Mouse (Mus musculus) ES-Bruce4 (cell line): ENCODE results near the gene Gpcpd1. TPM values are rescaled to one million over a fixed set of nuclear protein-coding genes. Genes with fewer than 3 reads are reported as not detected.

ENCODE experiments used
- H3K27ac ChIP-seq: 2 replicates; pipeline ENCODE4 v1.5.1; 2012; ENCODE audit warnings: low read length, inconsistent platforms; ENCODE audit not compliant: insufficient read depth
- H3K27me3 ChIP-seq: 2 replicates; pipeline ENCODE4 v1.6.1; 2012; ENCODE audit warnings: mild to moderate bottlenecking, low read length, inconsistent platforms; ENCODE audit not compliant: control insufficient read depth, poor library complexity, insufficient read depth, severe bottlenecking
- H3K36me3 ChIP-seq: 2 replicates; pipeline ENCODE4 v1.6.1; 2012; ENCODE audit warnings: inconsistent platforms, mild to moderate bottlenecking, low read length, moderate library complexity; ENCODE audit not compliant: control insufficient read depth, poor library complexity, insufficient read depth, severe bottlenecking
- H3K4me1 ChIP-seq: one replicate; pipeline ENCODE4 v1.8.1; 2011; ENCODE audit warnings: low read length; ENCODE audit not compliant: control insufficient read depth, insufficient read depth
- H3K4me3 ChIP-seq: 2 replicates; pipeline ENCODE4 v1.5.1; 2011; ENCODE audit warnings: low read depth, mild to moderate bottlenecking, low read length
- H3K9ac ChIP-seq: 2 replicates; pipeline ENCODE4 v1.6.1; 2012; ENCODE audit warnings: low read depth, mild to moderate bottlenecking, inconsistent platforms; ENCODE audit not compliant: poor library complexity, severe bottlenecking
- H3K9me3 ChIP-seq: replicated peaks from 2 replicates; pipeline ENCODE4 v1.6.1; 2012; ENCODE audit warnings: mild to moderate bottlenecking, low read length, inconsistent platforms; ENCODE audit not compliant: control insufficient read depth, poor library complexity, insufficient read depth, severe bottlenecking
- CTCF ChIP-seq: IDR thresholded peaks from one replicate; pipeline ENCODE4 v1.8.1; 2011; ENCODE audit warnings: low read depth, low read length
- EP300 ChIP-seq: IDR thresholded peaks from 2 replicates; pipeline ENCODE4 v1.6.1; 2011; ENCODE audit warnings: low read depth, low read length; ENCODE audit not compliant: insufficient read depth
- POLR2A ChIP-seq: IDR thresholded peaks from one replicate; pipeline ENCODE4 v1.8.1; 2011; ENCODE audit warnings: low read length; ENCODE audit not compliant: insufficient read depth
- polyA plus RNA-seq: library from polyadenylated mRNA; stranded (reverse); fragments of >200 nt; gene quantifications from 2 replicates; pipeline ENCODE4 v1.2.4, GENCODE M21; 2011; ENCODE audit warnings: low read depth; ENCODE audit not compliant: missing spikeins, insufficient read depth, insufficient read length

Gene Gpcpd1
- polyA plus RNA-seq, 1 experiment = 11.0 TPM

DNA sequence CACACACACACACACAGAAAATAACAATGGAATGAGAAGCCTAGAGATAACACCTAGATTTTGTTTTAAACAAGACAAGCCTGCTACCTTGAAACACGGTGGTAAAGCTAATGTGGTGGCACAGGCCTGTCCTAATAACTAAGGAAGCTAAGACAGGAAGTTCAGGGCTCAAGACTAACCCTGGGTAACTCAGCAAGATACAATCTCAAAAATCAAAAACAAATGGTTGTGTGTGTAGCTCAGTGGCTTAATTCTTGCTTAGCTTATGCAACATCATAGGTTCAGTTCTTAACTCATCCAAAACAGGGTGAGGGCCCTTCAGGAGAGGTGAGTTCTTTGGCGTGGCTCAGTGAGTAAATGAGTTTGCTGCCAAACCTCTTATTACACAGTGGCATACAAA, 20.1 kb downstream of the Gpcpd1 start:
- Histone ChIP-seq H3K9ac (no peak overlapping the region), H3K4me1 (no peaks in the 10 kb centered on the region), H3K36me3 (no peaks in the 10 kb centered on the region), H3K4me3 (no peak overlapping the region), H3K27me3 (no peaks in the 10 kb centered on the region), H3K9me3 (no peaks in the 10 kb centered on the region), H3K27ac (no peak overlapping the region)
- TF ChIP-seq CTCF (no peak), POLR2A (no peak), EP300 (no peak)

- no peak overlapping the region for H3K9ac ChIP-seq
- no peaks in the 10 kb centered on the region for H3K27me3 ChIP-seq
- no peak for TF ChIP-seq EP300
- H3K4me3 ChIP-seq = no peak overlapping the region
- H3K36me3 ChIP-seq = no peaks in the 10 kb centered on the region
- H3K9me3 ChIP-seq = no peaks in the 10 kb centered on the region
- no peaks in the 10 kb centered on the region for H3K4me1 ChIP-seq
- H3K27ac ChIP-seq = no peak overlapping the region
Measured at GRCm38 (mm10) chr2:132561860-132562259, 25.7 kb downstream of the Gpcpd1 start.

- no peaks in the 10 kb centered on the region for H3K9me3 ChIP-seq
- no peak overlapping the region for H3K9ac ChIP-seq
- H3K27me3 ChIP-seq = no peaks in the 10 kb centered on the region; the same call in 1 of the 2 replicates
- no peaks in the 10 kb centered on the region for H3K4me1 ChIP-seq
- H3K4me3 ChIP-seq = no peak overlapping the region
- no peak overlapping the region for H3K27ac ChIP-seq
- TF ChIP-seq EP300 (no peak), POLR2A (no peak), CTCF (no peak)
- H3K36me3 ChIP-seq = no peaks in the 10 kb centered on the region
Measured at GRCm38 (mm10) chr2:132527864-132528263, 59.7 kb downstream of the Gpcpd1 start.

DNA sequence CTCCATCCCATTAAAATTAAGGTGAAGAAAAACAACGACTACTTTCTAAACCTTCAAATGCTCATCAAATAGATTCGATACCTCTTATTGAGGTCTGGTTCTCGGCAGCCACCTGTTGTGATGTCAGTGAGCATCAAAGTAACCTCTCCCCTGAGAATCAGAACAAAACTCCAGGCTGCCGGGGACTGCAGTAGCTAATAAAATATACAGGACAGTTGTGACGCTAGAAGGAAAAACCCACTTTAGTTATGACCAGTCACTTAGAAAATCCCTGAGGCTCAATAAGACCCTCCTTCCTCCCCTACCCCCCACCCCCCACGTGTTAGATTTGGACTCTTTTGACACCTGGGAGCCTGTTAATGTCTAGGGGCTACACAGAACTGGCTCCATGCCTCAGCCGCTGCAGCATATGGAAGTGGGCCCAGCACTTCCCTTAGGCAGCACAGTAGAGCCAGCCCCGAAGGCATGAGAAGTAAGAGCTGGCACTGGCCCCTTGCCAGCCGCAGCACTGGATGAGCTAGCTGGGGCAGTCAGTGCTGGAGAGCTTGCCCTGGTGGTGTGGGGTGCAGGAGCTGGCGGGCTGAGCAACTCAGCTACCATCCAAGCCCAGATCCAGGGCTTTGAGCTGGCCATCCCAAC, 60.5 kb downstream of the Gpcpd1 start:
- H3K4me3 ChIP-seq = no peak overlapping the region
- H3K4me1 ChIP-seq = no peaks in the 10 kb centered on the region
- no peaks in the 10 kb centered on the region; the same call in 1 of the 2 replicates for H3K27me3 ChIP-seq
- no peaks in the 10 kb centered on the region for H3K9me3 ChIP-seq
- no peaks in the 10 kb centered on the region for H3K36me3 ChIP-seq
- no peak overlapping the region for H3K27ac ChIP-seq
- no peak overlapping the region for H3K9ac ChIP-seq
- TF ChIP-seq CTCF (no peak), EP300 (no peak), POLR2A (no peak)

- H3K27ac ChIP-seq = no peak overlapping the region
- H3K9ac ChIP-seq = no peak overlapping the region
- no peaks in the 10 kb centered on the region for H3K36me3 ChIP-seq
- H3K27me3 ChIP-seq = no peaks in the 10 kb centered on the region; the same call in 1 of the 2 replicates
- no peak for TF ChIP-seq POLR2A
- no peak for TF ChIP-seq CTCF
- no peak for TF ChIP-seq EP300
- H3K4me3 ChIP-seq = no peak overlapping the region
- no peaks in the 10 kb centered on the region for H3K9me3 ChIP-seq
- H3K4me1 ChIP-seq = no peaks in the 10 kb centered on the region
Measured at GRCm38 (mm10) chr2:132526110-132526509, 61.4 kb downstream of the Gpcpd1 start.

DNA sequence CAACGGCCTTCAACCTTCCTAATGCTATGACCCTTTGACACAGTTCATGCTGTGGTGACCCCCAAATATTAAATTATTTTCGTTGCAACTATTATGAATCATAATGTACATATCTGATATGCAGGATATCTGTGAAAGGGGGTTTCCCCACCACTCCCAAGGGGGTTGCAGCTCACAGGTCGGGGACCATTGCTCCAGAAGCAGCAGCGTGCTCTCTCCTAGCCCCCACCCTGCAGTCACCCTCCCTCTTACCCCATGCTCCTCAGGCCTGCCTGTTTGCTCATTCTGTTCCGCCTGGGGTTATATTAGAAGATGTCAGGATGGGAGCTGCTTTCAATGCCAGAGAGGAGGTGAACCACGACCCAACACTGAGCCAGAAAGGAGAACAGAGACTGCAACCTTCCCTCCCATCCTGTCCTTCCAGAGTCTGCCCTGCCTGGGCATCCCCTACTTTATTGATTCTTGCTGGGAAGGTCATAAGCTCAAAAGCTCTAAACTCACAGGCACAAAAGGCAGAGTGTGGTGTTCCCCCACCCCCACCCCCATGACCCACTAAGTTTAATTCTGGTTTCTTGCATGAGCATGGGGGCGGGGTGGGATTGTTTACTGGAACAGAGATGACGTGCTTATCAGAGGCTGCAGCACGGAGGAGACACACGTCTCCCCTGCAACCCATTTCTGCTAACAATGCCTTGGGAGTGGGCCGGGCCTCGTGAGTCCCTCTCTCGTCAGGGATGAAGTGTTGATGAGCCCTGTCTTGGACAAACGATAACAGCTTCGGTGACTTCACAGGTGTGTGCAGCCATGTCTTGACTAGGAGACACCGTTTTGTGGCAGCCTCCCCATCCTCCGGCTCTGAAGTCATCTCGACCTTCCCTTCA, 69.3 kb downstream of the Gpcpd1 start:
- Histone ChIP-seq H3K4me1 (no peaks in the 10 kb centered on the region), H3K9ac (no peak overlapping the region), H3K27me3 (no peaks in the 10 kb centered on the region), H3K9me3 (no peaks in the 10 kb centered on the region), H3K36me3 (no peaks in the 10 kb centered on the region), H3K4me3 (no peak overlapping the region), H3K27ac (no peak overlapping the region)
- TF ChIP-seq CTCF (no peak), EP300 (no peak), POLR2A (no peak)
